Comparison of ENCODE assay signal across 16 mouse cellular contexts in genomic region chr9:86435510-86435909, GRCm38 (mm10). TPM values are rescaled to one million over a fixed set of nuclear protein-coding genes. Genes with fewer than 3 reads are reported as not detected.
"Had no signal": no experiment of that assay in that cellular context is flagged by ENCODE, and none has a peak within 500 bp of the region (broad histone marks: within the 10 kb centered on the region; RNA-seq: fewer than 3 reads in every experiment).

No protein-coding gene starts in this region.

- H3K27ac ChIP-seq: liver, embryonic 15.5 days; macrophage; midbrain, embryonic 13.5 days; midbrain, embryonic 15.5 days; neural tube, embryonic 12.5 days; stomach, embryonic 15.5 days; stomach, postnatal 0 days had no signal

- H3K9me3 ChIP-seq: liver, embryonic 15.5 days; megakaryocyte, embryonic 14.5 days; midbrain, embryonic 13.5 days; midbrain, embryonic 15.5 days; neural tube, embryonic 12.5 days; stomach, embryonic 15.5 days had no signal

- H3K4me2 ChIP-seq: liver, embryonic 15.5 days; midbrain, embryonic 11.5 days; midbrain, embryonic 13.5 days; midbrain, embryonic 15.5 days; neural tube, embryonic 12.5 days; stomach, embryonic 15.5 days had no signal

- H3K36me3 ChIP-seq: liver, embryonic 15.5 days; midbrain, embryonic 13.5 days; midbrain, embryonic 15.5 days; neural tube, embryonic 12.5 days; stomach, embryonic 15.5 days had no signal

- H3K4me3 ChIP-seq: liver, embryonic 15.5 days; megakaryocyte, embryonic 14.5 days; midbrain, embryonic 13.5 days; midbrain, embryonic 15.5 days; neural tube, embryonic 12.5 days; stomach, embryonic 15.5 days had no signal

- ATAC-seq: liver, postnatal 0 days; midbrain, embryonic 13.5 days; midbrain, embryonic 15.5 days had no signal

- DNase-seq: liver, postnatal 0 days; lung, adult 2 months; lung, postnatal 10 days; right cerebral cortex, postnatal 14 days; thymus, adult 18-20 months; thymus, postnatal 14 days; thymus, postnatal 36 days had no signal

- H3K4me1 ChIP-seq: liver, embryonic 15.5 days; megakaryocyte, embryonic 14.5 days; neural tube, embryonic 12.5 days; stomach, embryonic 15.5 days had no signal

- H3K27me3 ChIP-seq: liver, embryonic 15.5 days; megakaryocyte, embryonic 14.5 days; midbrain, embryonic 13.5 days; midbrain, embryonic 15.5 days; neural tube, embryonic 12.5 days; stomach, embryonic 15.5 days had no signal

- H3K9ac ChIP-seq: liver, embryonic 15.5 days; liver, postnatal 0 days; midbrain, embryonic 13.5 days; midbrain, embryonic 15.5 days; neural tube, embryonic 12.5 days; stomach, embryonic 15.5 days had no signal

RNA-seq across cellular contexts. Expression of gene Ube2cbp, which starts 29.2 kb away (rescaled TPM):
- polyA plus RNA-seq: macrophage had no signal
